Mouse (Mus musculus) liver (tissue): ENCODE measurements around the gene Kdm1b.

Experiments
- DNase-seq: peaks from one replicate; pipeline ENCODE4 v3.0.0-alpha.2; 2020; ENCODE audit warnings: mixed read lengths

The Kdm1b gene

DNA sequence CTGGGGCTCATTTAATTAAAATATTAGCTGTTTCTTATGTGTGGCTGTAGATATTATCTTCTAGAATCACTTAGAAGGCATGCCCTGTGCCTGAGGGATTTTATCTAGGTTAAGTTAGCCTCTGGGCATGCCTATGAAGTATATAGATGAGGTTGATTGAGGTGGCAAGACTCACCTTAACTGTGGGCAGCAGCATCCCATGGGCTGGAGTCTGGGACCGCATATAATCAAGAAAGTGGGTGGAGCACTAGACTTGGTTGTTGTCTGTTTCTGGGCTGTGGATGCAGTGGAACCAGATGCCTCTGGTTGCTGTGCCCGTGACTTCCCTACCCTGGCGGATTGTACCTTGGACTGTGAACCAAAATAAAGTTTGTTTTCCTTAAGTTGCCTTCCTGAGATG is 68.8 kb downstream of the Kdm1b start:
- DNase-seq, result peak; percentile 59

DNA sequence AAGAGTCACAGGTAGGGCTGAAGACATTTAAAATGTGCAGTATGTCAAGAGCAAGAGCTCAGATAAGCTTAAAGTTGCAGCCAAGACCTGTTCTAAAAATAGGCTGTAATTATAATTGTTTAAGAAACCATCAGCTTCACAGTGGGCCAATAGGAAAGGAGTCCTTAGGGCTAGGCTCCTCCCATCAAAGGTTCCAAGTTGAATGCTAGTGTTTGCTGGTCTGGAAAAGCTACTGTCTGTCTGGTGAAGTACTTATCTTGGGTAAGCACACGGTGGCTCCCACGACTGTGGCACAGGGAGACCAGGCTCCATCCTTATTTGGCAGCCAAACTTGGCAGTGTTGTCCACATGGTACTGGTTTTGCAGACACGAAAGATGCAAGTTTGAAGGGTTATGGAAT is 69.6 kb downstream of the Kdm1b start:
- DNase-seq, result peak; percentile 81

DNA sequence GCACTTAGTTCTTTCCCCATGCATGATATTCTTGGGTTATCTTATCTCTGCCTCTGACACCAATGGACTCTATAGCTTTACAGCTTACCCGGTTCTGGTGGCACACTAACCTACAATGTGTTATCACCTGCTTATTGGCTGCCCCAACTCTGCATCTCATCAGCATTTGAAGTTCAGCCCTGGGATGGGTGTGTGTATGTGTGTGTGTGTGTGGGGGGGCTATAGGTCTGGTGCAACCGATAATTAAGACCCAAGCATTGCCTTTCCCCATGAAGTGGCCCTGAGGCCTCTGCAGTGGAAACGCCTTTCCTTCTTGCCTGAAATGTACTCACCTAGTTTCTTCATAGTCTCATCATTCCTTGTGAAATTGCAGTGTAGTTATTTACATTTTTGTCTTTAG is 72.7 kb downstream of the Kdm1b start:
- DNase-seq, result peak; percentile 37

DNA sequence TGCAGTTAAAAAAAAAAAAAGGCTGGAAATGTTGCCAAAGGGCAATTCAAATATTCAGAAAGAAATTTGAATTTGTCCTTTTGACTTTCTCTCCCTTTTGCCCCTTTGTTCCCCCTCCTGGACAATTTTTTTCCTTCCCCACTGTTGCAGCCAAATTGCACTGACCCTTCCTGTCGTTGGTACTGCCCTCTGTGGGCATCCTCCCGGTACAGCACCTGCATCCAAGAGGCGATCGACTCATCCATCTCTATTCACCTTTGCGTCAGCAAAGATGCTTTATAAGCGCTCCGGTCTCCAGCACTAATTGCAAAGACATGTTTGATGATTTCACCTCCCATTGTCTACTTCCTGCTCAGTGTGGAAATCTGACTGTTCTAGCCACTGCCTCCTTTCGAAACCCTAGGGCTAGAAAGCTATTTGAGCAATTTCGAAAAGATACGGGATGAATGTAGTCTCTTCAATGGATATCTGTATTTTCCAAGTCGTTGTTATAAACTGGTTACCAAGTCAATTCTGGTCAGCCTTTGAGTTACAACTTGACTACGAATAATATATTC is 78.1 kb downstream of the Kdm1b start:
- no peak for DNase-seq

DNA sequence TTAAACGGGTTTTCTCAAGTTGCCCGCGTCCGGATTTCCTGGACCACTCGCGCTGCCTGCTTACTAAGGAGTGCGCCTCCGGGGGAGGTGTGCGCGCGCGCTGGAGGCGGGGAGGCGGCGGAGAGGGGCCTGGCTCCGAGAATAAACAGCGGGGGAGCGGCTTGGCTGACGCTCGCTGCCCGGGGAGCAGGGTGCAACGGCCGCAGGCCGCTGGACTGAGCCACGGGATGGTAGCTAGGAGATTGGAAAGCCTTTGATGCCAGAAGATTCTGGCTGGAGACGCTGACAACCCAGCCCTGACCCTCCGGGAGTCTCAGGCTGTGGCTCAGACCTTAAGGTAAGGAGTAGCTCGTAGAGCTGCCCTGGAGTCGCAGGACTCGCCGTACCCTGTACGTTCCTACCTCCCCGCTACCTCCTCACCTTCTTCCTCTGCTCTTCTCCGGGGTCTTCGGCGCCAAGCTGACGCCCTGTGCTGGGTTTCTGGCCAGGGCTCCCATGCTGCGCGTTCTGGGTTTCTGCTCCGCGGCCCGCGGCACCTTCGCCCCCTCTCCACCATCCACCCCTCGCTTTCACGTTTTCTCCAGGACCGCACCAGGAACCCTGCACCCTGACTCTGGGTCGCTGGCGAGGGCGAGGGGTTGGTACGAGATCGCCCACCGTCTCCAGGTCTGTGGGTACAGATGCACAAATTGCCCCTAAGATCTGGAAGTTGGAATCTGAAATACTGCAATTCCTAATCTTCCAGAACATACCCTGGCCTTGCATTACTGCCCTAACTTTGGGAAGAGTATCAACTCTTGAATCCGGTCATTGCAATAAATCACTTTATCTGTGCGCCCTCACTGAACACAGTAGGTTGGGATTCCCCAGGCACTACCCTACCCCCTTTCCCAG is 79.5 kb downstream of the Kdm1b start, which contains the start of gene Rnf144b:
Rnf144b (plus strand) TSS at position 120 of the 894 bp plus-strand sequence.
- DNase-seq, result peak; percentile 52

DNA sequence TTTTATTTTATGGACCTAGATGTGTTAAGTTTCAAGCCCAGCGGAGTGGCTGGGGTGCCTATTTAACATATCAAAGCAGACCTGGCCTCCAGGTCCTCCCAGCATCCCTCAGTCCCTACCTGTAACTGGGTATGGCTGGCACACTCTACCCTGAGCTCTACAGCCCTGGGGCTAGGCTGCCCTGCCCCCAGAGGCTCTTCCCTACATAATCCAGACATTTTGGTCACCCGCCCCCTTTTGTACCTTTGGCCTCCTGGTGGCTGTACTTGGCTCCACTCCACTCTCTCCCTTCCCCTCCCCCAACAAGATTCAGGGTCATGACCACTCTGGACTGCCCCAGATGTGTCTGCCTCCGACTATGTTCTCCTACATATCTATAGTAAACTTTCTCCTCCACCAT is 81.2 kb downstream of the Kdm1b start:
- no peak for DNase-seq

DNA sequence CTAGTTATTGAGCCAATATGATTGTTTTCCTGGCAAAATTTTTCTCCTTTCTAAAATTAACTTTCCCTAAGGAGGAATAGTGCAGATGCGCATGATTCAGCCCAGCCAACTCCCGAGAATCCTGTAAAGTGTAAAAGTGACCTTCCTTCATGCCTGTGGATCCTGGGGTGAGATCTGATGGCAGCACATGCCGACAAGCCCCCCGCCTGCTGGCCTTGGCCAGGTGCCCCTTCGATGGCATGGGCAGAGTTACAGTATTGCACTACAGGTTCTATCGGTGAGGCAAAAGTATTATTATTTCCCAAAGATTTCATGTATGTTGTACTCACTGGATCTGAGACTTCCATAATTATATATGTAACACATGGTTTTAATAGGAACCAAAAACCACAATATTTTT is 81.7 kb downstream of the Kdm1b start:
- DNase-seq, result no peak

DNA sequence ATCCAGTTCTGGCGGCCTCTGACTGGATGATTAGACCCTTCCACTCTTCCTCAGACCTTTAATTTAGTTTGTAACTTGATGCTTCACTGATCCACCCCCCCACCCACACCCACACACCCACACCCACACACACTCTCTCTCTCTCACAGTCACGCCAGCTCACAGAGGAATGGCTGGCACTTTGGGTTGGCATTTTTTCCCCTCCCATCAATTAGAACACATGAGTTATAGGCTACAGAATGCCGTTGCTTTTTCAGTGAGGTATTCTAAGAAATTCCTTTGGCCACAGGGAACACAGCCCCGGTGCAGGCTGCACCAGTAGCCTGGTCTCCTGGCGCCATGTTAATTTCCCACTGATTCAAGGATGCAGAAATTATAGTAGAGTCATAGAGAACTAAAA is 82.3 kb downstream of the Kdm1b start:
- DNase-seq, result no peak

DNA sequence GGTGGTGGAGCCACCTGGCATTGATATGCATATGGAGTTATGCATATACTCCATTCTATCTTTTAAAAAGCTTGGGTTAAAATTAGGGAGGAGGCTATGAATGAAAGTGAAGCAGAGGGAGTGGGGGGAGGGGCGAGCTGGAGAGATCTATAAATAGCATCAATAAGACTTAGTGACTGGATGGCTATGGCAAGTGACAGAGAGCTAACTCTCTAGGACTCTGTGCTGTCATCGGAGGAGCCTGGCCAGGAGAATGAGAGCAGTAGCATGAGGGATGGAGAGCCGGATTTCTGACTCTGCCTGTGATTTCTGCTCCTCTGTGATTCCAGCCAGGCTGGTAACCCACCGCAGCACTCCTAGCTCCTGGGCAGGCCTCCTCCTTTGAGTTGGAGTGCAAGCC is 85.8 kb downstream of the Kdm1b start:
- no peak for DNase-seq

DNA sequence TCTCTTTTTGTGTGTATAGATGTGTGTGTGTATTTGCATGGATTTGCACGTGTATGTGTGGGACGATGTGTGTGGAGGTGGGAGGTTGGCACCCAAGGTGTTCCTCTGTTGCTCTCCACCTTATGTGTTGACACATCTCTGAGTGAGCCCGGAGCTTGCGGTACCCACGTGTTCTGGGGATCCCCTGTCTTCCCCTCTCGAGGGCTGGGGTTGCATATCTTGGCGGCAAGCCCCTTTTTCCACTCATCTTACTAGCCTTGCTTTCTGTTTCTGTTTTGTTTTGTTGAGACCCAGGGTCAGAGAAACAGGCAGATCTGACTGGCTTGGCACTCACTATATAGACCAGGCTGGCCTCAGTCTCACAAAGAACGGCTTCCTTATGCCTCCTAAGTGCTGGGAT is 89.8 kb downstream of the Kdm1b start:
- DNase-seq, result no peak

DNA sequence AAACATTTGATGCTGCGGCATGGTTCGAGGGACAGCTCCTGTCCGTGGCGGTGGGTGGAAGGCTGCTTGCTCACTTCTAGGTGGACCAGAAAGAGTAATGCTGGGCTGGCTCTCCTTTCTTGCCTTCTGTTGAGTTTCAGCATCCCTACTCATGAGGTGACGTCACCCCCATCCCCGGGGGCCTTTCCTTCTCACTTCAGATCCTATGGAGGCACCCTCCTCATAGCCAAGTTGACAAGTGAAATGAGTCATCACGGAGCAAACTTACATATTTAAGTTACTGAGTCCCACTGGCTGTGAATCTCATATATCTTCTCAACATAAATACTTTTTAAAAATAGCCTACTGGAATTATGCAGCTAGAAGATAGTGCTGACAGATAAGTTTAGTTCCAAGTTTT is 91.5 kb downstream of the Kdm1b start:
- DNase-seq, result no peak
